Mouse (Mus musculus) neural tube, embryonic 10.5 days (tissue): ENCODE results near the gene Zfyve21.

ENCODE experiments used
- DNase-seq: peaks from one replicate; pipeline ENCODE4 v3.0.0-alpha.2; 2017; ENCODE audit warnings: low spot score; ENCODE audit errors: extremely low spot score

The Zfyve21 gene

DNA sequence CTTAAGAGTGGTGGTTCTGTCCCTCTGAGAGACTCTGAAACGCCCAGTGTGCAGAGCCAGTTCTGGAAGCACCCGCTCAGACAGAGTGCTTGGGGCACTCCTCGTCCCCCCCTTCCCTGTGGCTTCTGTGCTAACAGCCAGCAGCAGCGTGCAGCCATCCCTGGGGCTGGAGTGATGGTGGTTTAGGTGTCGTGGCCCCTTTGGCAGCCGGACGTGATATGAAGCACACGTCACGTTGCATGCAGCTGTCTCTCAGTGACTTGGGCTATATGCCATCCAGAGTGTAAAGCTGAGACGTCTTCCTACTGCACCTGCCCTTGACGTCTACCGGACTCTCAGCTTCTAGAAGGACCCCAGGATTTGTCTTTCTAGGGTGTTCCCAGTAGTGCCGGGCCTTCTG is 15.5 kb upstream of the Zfyve21 start:
- DNase-seq: no peak

GRCm38 (mm10) chr12:111800459-111801183 is 13.3 kb upstream of the Zfyve21 start:
- DNase-seq: no peak

- DNase-seq: no peak
Measured at GRCm38 (mm10) chr12:111803538-111803937, 10.4 kb upstream of the Zfyve21 start.

DNA sequence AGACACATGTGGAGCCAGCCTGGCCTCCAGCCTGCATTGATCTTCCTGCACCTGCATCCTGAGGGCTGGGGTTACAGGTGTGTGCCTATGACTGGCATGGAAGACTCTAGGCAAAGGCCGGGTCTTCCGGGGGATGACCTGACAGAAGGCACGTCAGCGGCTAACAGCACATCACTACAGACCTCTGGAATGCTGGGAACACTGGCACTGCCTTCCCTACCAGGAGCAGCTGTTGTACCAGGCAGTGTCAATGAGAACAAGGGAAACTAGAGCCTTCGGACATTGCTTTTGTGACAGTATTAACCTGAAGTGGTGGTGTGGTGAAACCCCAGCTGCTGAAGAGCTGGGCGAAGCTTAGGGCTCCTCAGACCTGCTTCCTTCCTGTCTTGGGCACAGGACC is 5.2 kb upstream of the Zfyve21 start:
- no peak for DNase-seq

DNA sequence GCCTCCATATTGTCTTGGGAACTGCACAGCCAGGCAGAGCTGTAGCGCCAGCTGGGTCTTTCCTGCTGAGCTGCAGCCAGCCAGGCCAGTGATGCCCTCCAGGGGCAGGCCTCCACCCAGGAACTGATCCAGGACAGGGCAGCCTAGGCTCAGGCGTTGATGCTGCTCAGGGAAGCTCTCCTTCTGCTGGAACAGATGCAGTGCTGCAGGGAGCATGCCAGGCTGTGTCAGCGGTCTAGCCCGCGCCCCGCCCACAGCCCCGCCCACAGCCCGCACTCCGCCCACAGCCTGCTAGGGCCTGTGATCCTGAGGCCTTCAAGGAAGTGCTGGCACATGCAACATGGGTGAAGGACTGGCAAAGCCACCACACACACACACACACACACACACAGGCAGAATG is 4.2 kb upstream of the Zfyve21 start:
- peak; percentile 78 for DNase-seq

GRCm38 (mm10) chr12:111812075-111812474 is 1.9 kb upstream of the Zfyve21 start:
- no peak for DNase-seq

GRCm38 (mm10) chr12:111812611-111813010 is 1.4 kb upstream of the Zfyve21 start:
- no peak for DNase-seq

- DNase-seq: no peak
Measured at GRCm38 (mm10) chr12:111813111-111813765, 732 bp upstream of the Zfyve21 start.

GRCm38 (mm10) chr12:111814769-111815762 is 1.1 kb downstream of the Zfyve21 start:
- no peak for DNase-seq

- no peak for DNase-seq
Measured at GRCm38 (mm10) chr12:111816528-111816927, 2.6 kb downstream of the Zfyve21 start.

GRCm38 (mm10) chr12:111816967-111817366 is 3.0 kb downstream of the Zfyve21 start:
- DNase-seq: no peak

DNA sequence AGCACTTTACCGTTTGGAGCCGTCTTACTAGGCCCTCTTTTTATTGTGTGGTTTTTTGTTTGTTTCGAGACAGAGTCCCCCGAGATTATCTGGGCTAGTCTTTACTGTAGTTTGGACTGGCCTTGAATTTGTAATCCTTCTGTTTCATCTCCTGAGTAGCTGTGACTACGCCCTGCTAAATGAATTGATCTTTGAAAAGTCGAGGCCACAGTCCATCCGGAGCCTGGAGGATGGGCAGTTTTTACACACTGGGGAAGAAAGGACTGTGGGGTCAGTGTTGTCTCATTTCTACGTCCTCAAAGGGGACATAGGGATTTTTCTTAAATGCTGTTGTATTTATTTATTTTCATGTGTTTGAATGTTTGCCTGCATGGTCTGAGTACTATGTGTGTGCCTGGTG is 4.0 kb downstream of the Zfyve21 start:
- DNase-seq: no peak

DNA sequence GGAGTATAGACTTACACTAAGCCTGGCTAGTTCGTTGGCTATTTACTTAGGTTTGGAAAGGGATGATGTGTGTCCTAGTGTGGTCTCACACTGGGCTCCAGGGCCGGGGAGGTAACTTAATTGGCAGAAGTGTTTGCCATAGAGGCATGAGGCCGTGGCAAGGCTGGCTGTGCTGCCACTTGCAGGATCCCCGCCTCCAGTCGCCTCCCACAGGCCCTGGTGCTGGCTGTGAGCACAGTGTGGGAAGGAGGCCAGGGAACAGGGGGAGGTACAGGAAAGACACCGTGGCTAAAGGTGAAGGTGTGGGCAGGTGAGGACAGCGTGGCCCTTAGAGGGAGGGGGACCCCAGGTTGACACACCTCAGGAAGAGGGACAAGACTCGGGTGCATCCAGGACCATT is 6.0 kb downstream of the Zfyve21 start:
- DNase-seq: no peak

DNA sequence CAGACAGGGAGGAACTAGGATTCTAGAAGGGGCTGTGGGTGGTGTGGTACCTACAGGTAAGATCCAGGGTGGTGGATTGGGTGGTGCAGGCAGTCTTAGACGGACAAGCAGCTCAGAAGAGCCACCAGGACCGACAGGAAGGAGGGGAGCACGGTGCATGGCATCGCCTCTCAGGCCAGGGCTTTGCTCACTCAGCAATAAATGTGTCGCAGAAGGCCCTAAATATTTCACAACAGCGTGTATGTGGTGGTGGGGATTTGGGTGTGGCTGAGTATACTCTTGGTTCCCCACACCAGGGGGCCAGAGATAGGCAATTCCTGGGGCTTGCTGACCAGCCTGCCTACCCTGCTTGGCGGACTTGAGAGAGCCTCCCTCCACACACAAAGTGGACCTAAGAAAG is 6.7 kb downstream of the Zfyve21 start:
- no peak for DNase-seq

DNA sequence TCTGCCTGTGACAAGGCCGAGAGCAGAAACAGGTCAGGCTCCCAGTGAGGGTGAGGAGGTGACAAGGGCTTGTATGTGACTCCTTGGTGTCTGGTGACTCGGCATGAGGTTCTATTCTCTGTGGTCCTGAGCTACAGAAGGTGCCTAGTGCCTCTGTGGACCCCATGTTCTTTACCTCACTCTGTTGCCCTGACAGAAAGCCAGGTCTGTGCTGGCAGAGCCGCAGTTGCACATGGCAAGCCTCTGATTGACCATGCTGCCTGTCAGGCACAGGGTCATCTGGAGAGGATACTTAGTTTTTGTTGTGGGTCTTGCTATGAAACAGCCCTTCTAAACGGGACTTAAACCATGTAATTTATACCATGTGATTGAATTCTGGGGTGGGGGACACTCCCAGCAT is 8.0 kb downstream of the Zfyve21 start:
- no peak for DNase-seq

- DNase-seq: no peak
Measured at GRCm38 (mm10) chr12:111827556-111827955, 13.6 kb downstream of the Zfyve21 start.

GRCm38 (mm10) chr12:111829447-111829846 is 15.5 kb downstream of the Zfyve21 start:
- no peak for DNase-seq

DNA sequence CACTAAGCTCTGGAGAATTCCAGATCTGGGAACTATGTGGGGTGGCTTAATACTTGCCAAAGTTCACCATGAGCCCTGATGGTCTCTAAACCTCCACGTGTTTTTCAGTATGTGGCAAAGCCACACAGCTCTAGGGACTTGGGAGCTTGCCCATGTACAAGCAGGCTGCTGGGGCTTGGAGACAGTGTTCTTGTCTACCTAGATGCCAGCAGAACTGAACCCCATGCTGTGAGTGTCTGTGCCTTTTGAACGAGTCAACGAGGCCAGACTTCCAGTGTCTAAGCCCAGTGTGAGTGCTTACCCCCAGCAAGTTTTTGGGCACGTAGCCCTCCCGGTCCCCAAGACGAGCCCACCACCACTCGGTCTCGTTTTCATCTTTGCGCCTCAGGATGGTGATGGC is 16.0 kb downstream of the Zfyve21 start:
- no peak for DNase-seq

DNA sequence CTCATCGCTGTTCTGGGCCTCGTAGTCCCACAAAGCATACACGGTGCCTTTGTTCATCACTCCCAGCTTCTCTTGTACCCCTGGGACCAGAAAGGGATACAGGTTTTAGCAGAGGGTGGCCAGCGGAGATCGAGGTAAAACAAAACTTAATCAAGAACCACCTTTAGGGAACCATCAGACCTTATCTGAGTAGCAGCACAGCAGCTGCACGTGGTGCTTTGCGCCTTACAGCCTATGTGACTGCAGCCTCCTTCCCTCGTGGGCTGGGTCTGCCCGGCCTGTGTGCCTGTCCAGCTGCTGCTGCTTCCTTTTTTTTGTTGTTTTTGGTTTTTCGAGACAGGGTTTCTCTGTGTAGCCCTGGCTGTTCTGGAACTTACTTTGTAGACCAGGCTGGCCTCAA is 16.4 kb downstream of the Zfyve21 start:
- no peak for DNase-seq

- no peak for DNase-seq
Measured at GRCm38 (mm10) chr12:111832643-111833042, 18.7 kb downstream of the Zfyve21 start.

DNA sequence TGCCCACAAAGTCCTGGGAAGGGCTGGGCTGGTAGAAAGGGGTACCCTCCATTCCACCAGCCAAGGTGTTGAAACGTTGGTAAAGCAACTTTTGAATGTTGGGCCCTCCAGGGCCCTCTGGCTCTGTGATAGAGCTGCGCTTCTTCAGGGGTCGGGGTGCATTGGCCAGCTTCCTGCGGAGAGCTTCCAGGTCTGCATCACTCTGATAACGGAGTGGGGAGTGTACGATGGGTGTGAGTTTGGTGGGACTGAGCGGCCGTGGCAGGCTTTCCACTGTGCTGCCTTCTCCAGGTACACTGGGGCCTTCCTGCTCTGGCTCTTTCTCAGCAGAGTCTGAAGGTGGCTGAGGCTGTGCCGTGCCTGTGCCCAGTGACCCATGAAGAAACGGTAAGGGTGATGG is 19.5 kb downstream of the Zfyve21 start:
- DNase-seq: no peak
